ENCODE assay signal across 13 mouse cellular contexts in genomic region chr1:135685316-135685715, GRCm38 (mm10). TPM values are rescaled to one million over a fixed set of nuclear protein-coding genes. Genes with fewer than 3 reads are reported as not detected.
A peak's percentile ranks its signal among the peaks of the same experiment; 100 is the strongest.
DNase-seq lines count a peak whose midpoint lies in the region; ATAC-seq lines count a peak whose summit lies in the region.
"Had no signal": no experiment of that assay in that cellular context is flagged by ENCODE, and none has a peak within 500 bp of the region (broad histone marks: within the 10 kb centered on the region; RNA-seq: fewer than 3 reads in every experiment).

No protein-coding gene starts in this region.

- peak overlapping the region; percentile 89 for H3K27ac ChIP-seq in lung, embryonic 16.5 days (ENCODE audit: low read length)
- H3K27ac ChIP-seq in heart, embryonic 11.5 days (ENCODE audit: low read depth, low read length): no peak overlapping the region
- no peak overlapping the region for H3K27ac ChIP-seq in neural tube, embryonic 14.5 days (ENCODE audit: low read depth, low read length)
- H3K27ac ChIP-seq: liver, embryonic 15.5 days had no signal

- H3K4me3 ChIP-seq in lung, embryonic 16.5 days (ENCODE audit: low read length): peak overlapping the region; percentile 82
- H3K4me3 ChIP-seq in heart, embryonic 11.5 days (ENCODE audit: low read depth, low read length): peak overlapping the region; percentile 82
- no peak overlapping the region for H3K4me3 ChIP-seq in neural tube, embryonic 14.5 days (ENCODE audit: low read depth, low read length)
- H3K4me3 ChIP-seq: liver, embryonic 15.5 days had no signal

- H3K4me2 ChIP-seq in lung, embryonic 16.5 days (ENCODE audit: low read depth, low read length): peak overlapping the region; percentile 86
- peak overlapping the region; percentile 86 for H3K4me2 ChIP-seq in heart, embryonic 11.5 days
- H3K4me2 ChIP-seq in neural tube, embryonic 14.5 days (ENCODE audit: low read depth, low read length): peak overlapping the region; percentile 8; the same call in 1 of the 2 replicates

- H3K4me1 ChIP-seq in lung, embryonic 16.5 days (replicated peaks; ENCODE audit: control insufficient read depth, insufficient read depth, low read length): peaks cover 38% of the 10 kb centered on the region
- H3K4me1 ChIP-seq in heart, embryonic 11.5 days (ENCODE audit: control insufficient read depth, insufficient read depth, low read length): peaks cover 16% of the 10 kb centered on the region
- H3K4me1 ChIP-seq in neural tube, embryonic 14.5 days (ENCODE audit: control insufficient read depth, insufficient read depth, low read length): peaks cover 6% of the 10 kb centered on the region

- H3K9ac ChIP-seq in lung, embryonic 16.5 days (ENCODE audit: low read length): peak overlapping the region; percentile 50; the same call in 1 of the 2 replicates
- H3K9ac ChIP-seq in heart, embryonic 11.5 days (ENCODE audit: low read depth, low read length): no peak overlapping the region
- H3K9ac ChIP-seq in neural tube, embryonic 14.5 days (replicated peaks; ENCODE audit: low read depth, low read length): no peak overlapping the region
- H3K9ac ChIP-seq: forebrain, postnatal 0 days; liver, embryonic 15.5 days had no signal

- H3K27me3 ChIP-seq in lung, embryonic 16.5 days (ENCODE audit: control insufficient read depth, insufficient read depth, low read depth, low read length): no peaks in the 10 kb centered on the region
- no peaks in the 10 kb centered on the region for H3K27me3 ChIP-seq in heart, embryonic 11.5 days (ENCODE audit: control insufficient read depth, insufficient read depth, low read length)
- no peaks in the 10 kb centered on the region for H3K27me3 ChIP-seq in neural tube, embryonic 14.5 days (ENCODE audit: control insufficient read depth, insufficient read depth, low read length)

- 26% methylated on average over 6 of the region's 6 CpGs for WGBS in lung, embryonic 16.5 days
- 45% methylated on average over 6 of the region's 6 CpGs for WGBS in heart, embryonic 11.5 days (ENCODE audit: insufficient replicate concordance)
- WGBS in neural tube, embryonic 14.5 days: 57% methylated on average over 6 of the region's 6 CpGs

- DNase-seq in heart, adult 18-20 months: peak; percentile 66 to 67
- DNase-seq in heart, postnatal 4 days: no peak
- no peak for DNase-seq in lung, postnatal 36 days
- no peak for DNase-seq in layer of hippocampus, adult 9-10 months (ENCODE audit: low spot score)
- no peak for DNase-seq in frontal cortex, postnatal 25 days (ENCODE audit: low spot score in 2 of 2)
- DNase-seq: embryo, embryonic 11 days; forebrain, postnatal 0 days; layer of hippocampus, postnatal 36 days; retina, postnatal 1 day had no signal

- ATAC-seq in lung, embryonic 16.5 days (ENCODE audit: low read depth): peak; percentile 19; the same call in 1 of the 2 replicates
- no peak for ATAC-seq in heart, embryonic 11.5 days (replicated peaks; ENCODE audit: insufficient number of reproducible peaks, low FRiP score, low TSS enrichment)
- ATAC-seq in neural tube, embryonic 14.5 days (ENCODE audit: low read depth): no peak
- ATAC-seq: forebrain, postnatal 0 days had no signal

- H3K9me3 ChIP-seq in lung, embryonic 16.5 days (ENCODE audit: control insufficient read depth, low read length): no peaks in the 10 kb centered on the region
- no peaks in the 10 kb centered on the region for H3K9me3 ChIP-seq in heart, embryonic 11.5 days (replicated peaks; ENCODE audit: control insufficient read depth, low read length)
- no peaks in the 10 kb centered on the region for H3K9me3 ChIP-seq in neural tube, embryonic 14.5 days (ENCODE audit: control insufficient read depth, low read length)
- H3K9me3 ChIP-seq: liver, embryonic 15.5 days had no signal

- no peaks in the 10 kb centered on the region for H3K36me3 ChIP-seq in lung, embryonic 16.5 days (ENCODE audit: control insufficient read depth, insufficient read depth, low read length)
- H3K36me3 ChIP-seq in heart, embryonic 11.5 days (ENCODE audit: control insufficient read depth, insufficient read depth, low read length): no peaks in the 10 kb centered on the region
- H3K36me3 ChIP-seq in neural tube, embryonic 14.5 days (ENCODE audit: control insufficient read depth, insufficient read depth, low read length): no peaks in the 10 kb centered on the region
- H3K36me3 ChIP-seq: liver, embryonic 15.5 days had no signal

RNA-seq across cellular contexts. Expression of gene Csrp1, which starts 34.5 kb away (rescaled TPM):
- 10 to 100 TPM; 47.0 to 51.1 TPM for total RNA-seq in heart, adult 18-20 months (2021)
- 100 to 1,000 TPM; 262 to 267 TPM for total RNA-seq in heart, postnatal 4 days (2021)
- polyA plus RNA-seq in lung, embryonic 16.5 days (2015; fragmentation: Nextera tagmentation; extraction: Ambion mirVana): 268 and 290 TPM in 2 replicates
- polyA plus RNA-seq in heart, embryonic 11.5 days (2014; fragmentation: Nextera tagmentation; extraction: Ambion mirVana): 183 and 209 TPM in 2 replicates
- polyA plus RNA-seq in neural tube, embryonic 14.5 days (2014; fragmentation: Nextera tagmentation; extraction: Ambion mirVana): 11.7 and 17.9 TPM in 2 replicates

Comparison
In these comparisons a context has a peak if more than half of its experiments do, and no peak if none do; other contexts are left out.
1. DNase-seq: peak in heart, adult 18-20 months (2 of 2); none in heart, postnatal 4 days (single experiment), lung, postnatal 36 days (single experiment), layer of hippocampus, adult 9-10 months (single experiment) and frontal cortex, postnatal 25 days (0 of 2).
2. H3K4me2 ChIP-seq: peak in every context shown above with its lines; median percentile 86 in lung, embryonic 16.5 days; 86 in heart, embryonic 11.5 days; 8 in neural tube, embryonic 14.5 days.